Mouse (Mus musculus) frontal cortex, adult (tissue): ENCODE measurements around the gene Rap1gds1.

Experiments
- ATAC-seq: cut with Nextera tagmentation; 2 replicates; pipeline ENCODE4 v1.9.2; 2017; ENCODE audit warnings: mild to moderate bottlenecking, moderate library complexity, mixed read lengths; ENCODE audit not compliant: low TSS enrichment

Gene Rap1gds1

GRCm38 (mm10) chr3:139048701-139049622, 26.0 kb downstream of the Rap1gds1 start:
- peak; percentile 72; the same call in 1 of the 2 replicates for ATAC-seq

- no peak for ATAC-seq
Observed at GRCm38 (mm10) chr3:139042433-139042854, 32.6 kb downstream of the Rap1gds1 start.

DNA sequence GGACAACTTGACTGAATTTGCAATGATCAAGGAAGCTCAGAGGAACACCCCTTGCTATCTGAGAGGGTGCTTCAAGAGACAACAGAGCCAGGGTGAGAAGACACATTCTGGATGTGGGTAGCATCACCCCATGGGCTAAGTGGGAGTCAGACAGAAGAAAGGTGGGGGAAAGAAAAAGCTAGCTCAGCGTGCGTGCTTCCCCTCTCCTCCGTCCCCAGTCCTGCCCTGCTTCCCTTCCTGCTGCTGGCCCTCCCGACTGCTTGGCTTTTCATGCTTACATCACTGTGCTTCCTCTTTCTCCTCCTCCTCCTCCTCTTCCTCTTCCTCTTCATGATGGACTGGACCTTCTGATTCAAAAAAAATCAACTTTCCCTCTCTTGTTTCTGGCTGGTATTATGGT, 33.1 kb downstream of the Rap1gds1 start:
- peak; percentile 35 for ATAC-seq

- no peak for ATAC-seq
Observed at GRCm38 (mm10) chr3:139037030-139037429, 38.0 kb downstream of the Rap1gds1 start.

- no peak for ATAC-seq
Observed at GRCm38 (mm10) chr3:139033179-139033578, 41.8 kb downstream of the Rap1gds1 start.

GRCm38 (mm10) chr3:139030644-139031227, 44.3 kb downstream of the Rap1gds1 start:
- peak; percentile 79 for ATAC-seq

GRCm38 (mm10) chr3:139025077-139025476, 49.9 kb downstream of the Rap1gds1 start:
- no peak for ATAC-seq

GRCm38 (mm10) chr3:139023585-139023984, 51.4 kb downstream of the Rap1gds1 start:
- ATAC-seq = no peak

- peak; percentile 98 for ATAC-seq
Observed at GRCm38 (mm10) chr3:139012352-139012751, 62.6 kb downstream of the Rap1gds1 start.

DNA sequence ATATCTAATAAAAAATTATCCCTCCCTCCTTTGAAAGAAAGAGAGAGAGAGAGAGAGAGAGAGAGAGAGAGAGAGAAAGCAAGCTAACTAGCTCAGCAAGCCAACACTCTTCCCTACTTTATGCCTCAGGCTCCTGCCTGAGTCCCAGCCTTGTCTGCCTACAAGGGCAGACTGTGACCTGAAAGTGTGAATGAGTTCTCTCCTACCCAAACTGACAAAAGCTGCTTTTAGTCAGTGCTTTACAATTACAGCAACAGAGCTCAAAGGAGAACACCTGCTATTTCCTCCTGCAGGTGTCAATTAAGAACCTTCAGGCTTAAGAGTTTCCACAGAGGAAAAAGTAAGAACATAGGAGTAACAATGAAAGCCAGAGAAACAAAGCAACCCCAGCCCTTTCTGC, 69.3 kb downstream of the Rap1gds1 start:
- ATAC-seq = no peak

- ATAC-seq = peak; percentile 45
Observed at GRCm38 (mm10) chr3:139002774-139003173, 72.2 kb downstream of the Rap1gds1 start.

GRCm38 (mm10) chr3:139000071-139000867, 74.7 kb downstream of the Rap1gds1 start:
- ATAC-seq = no peak

DNA sequence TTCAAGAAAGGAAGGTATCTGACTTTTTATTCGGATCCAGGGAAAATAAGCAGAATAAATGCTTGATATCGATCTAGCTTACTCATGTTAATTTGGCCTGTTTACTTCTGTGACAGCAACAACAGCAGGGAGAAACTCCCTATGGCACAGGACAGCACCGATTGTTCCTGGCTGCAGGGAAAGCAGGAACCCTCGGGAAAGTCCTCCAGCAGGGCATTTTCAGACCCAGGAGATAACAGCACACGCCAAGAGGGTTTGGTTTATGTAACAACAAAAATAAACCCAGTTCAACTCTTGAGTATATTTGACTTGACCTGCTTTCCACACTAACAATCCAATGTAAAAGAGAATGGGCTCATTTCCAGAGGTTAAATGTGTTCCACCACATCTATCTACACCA, 81.5 kb downstream of the Rap1gds1 start:
- no peak for ATAC-seq

GRCm38 (mm10) chr3:138991367-138991766, 83.6 kb downstream of the Rap1gds1 start:
- ATAC-seq = no peak

DNA sequence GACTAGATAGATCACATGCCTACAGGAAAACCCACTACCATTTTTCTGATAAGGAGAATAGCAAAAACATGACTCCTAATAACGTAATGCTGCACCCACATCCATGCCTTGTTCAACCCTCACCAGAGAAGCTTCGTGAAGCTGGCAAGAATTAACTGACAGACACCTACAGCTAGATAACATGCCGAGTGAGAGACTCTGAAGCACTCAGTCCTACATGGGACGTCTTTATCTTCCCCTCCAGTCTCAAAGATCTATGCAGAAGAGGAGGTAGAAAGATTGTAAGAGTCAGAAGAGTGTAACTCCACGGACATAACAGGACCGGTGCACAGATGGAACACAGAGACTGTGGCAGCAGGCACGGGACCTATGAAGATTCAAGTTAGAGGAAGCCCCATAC, 85.9 kb downstream of the Rap1gds1 start:
- ATAC-seq = no peak

- ATAC-seq = peak; percentile 51
Observed at GRCm38 (mm10) chr3:138988004-138988403, 87.0 kb downstream of the Rap1gds1 start.

GRCm38 (mm10) chr3:138982249-138982648, 92.8 kb downstream of the Rap1gds1 start:
- ATAC-seq = no peak

- peak; percentile 45 for ATAC-seq
Observed at GRCm38 (mm10) chr3:138977413-138977812, 97.6 kb downstream of the Rap1gds1 start.

DNA sequence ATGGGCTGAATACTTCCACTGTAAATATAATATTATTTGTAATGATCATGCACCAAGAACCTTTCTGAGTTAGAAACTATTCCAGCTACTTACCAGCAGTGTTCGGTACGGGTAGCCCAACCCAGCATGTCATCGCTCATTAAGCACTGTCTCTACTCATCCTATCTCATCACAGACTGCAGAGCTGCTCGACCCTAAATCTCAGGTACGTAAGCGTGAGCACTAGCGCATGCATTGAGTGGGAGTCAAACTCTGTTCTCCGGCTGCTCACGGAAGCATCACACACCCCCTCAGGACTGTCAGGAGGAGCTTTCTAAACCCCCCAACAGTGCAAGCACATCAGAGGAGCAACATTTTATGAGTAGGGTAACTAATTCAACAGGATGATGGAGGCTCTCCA, 107.4 kb downstream of the Rap1gds1 start:
- peak; percentile 86 for ATAC-seq

DNA sequence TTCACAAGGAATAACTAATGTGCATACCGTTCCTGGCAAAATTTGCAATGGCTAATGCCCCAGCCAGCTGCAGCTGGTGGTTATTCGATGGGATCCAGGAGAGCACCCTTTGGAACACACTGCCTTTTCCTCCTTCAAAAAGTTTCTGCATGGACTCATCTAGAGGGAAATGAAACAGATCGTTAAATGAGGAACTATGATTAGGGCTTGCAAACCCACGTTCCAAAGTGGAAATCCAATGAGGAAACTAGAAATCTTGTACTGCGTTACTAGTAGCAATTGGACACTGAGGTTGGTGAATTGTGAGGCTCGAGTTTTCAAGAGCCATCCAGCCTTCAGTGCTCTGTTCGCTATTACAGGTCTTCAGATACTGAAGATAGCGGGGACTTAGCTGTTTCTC, 116.5 kb downstream of the Rap1gds1 start:
- no peak for ATAC-seq

GRCm38 (mm10) chr3:138955220-138955619, 119.8 kb downstream of the Rap1gds1 start:
- no peak for ATAC-seq

DNA sequence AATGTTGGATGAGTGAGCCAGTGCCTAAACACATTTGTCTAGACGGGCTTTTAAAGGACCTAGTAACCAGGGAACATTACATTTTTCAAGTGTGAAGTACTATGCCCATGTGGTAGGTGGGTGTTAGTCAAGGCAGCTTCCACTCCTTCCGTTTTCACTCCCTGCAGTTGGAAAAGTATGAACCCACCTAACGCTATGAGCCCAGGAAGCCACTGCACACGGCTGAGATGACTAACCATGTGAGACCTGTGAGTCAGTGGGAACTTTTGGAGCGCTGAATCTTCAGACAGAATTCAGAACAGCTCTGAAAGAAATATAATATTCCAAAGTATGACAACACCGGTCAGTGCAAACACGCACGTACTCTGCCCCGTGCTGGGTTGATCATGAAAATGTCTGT, 125.9 kb downstream of the Rap1gds1 start:
- ATAC-seq = peak; percentile 99
